In genomic region chr11:60351388-60351787, GRCm38 (mm10) we compare ENCODE assay signal across 8 mouse cellular contexts. TPM values are rescaled to one million over a fixed set of nuclear protein-coding genes. Genes with fewer than 3 reads are reported as not detected.
DNase-seq lines count a peak whose midpoint lies in the region; ATAC-seq and TF ChIP-seq lines count a peak whose summit lies in the region.

No protein-coding gene starts in this region.

- H3K36me3 ChIP-seq in heart, embryonic 11.5 days (ENCODE audit: control insufficient read depth, insufficient read depth, low read length): no peaks in the 10 kb centered on the region
- H3K36me3 ChIP-seq in hindbrain, embryonic 15.5 days: no peaks in the 10 kb centered on the region
- H3K36me3 ChIP-seq in liver, postnatal 0 days (replicated peaks; ENCODE audit: insufficient read depth, low read length): no peaks in the 10 kb centered on the region

- ATAC-seq in heart, embryonic 11.5 days (replicated peaks; ENCODE audit: insufficient number of reproducible peaks, low FRiP score, low TSS enrichment): no peak
- ATAC-seq in hindbrain, embryonic 15.5 days (ENCODE audit: low FRiP score, low read depth): no peak
- no peak for ATAC-seq in liver, postnatal 0 days

- peak; percentile 38; the same call in 1 of the 2 replicates for TF ChIP-seq CTCF in liver, postnatal 0 days (IDR thresholded peaks at IDR 0.05; ENCODE audit: low read depth)

- peak overlapping the region; percentile 82 for H3K27ac ChIP-seq in heart, embryonic 11.5 days (ENCODE audit: low read depth, low read length)
- no peak overlapping the region for H3K27ac ChIP-seq in hindbrain, embryonic 15.5 days (replicated peaks)
- H3K27ac ChIP-seq in liver, postnatal 0 days (ENCODE audit: low read depth): peak overlapping the region; percentile 89

- H3K9ac ChIP-seq in heart, embryonic 11.5 days (ENCODE audit: low read depth, low read length): peak overlapping the region; percentile 82
- H3K9ac ChIP-seq in hindbrain, embryonic 15.5 days: no peak overlapping the region
- no peak overlapping the region for H3K9ac ChIP-seq in liver, postnatal 0 days (replicated peaks)

- 67% methylated on average over 2 of the region's 2 CpGs for WGBS in heart, embryonic 11.5 days (ENCODE audit: insufficient replicate concordance)
- 56% methylated on average over 2 of the region's 2 CpGs for WGBS in hindbrain, embryonic 15.5 days
- 67% methylated on average over 2 of the region's 2 CpGs for WGBS in liver, postnatal 0 days (ENCODE audit: insufficient replicate concordance)

- no peak for TF ChIP-seq EP300 in liver, postnatal 0 days (IDR thresholded peaks at IDR 0.05; ENCODE audit: low read depth)

- DNase-seq in heart, adult 11 months: no peak
- DNase-seq in MEL-GATA-1-ER (ENCODE audit: extremely low read depth, low read depth): peak; percentile 13
- DNase-seq in liver, postnatal 0 days: no peak
- no peak for DNase-seq in cerebellum, postnatal 36 days
- no peak for DNase-seq in lung, postnatal 10 days
- DNase-seq in spleen, adult 12 weeks (ENCODE audit: low spot score): no peak

- peak overlapping the region; percentile 92 for H3K4me2 ChIP-seq in heart, embryonic 11.5 days
- peak overlapping the region; percentile 86 for H3K4me2 ChIP-seq in hindbrain, embryonic 15.5 days
- H3K4me2 ChIP-seq in liver, postnatal 0 days (ENCODE audit: low read depth, low read length): peak overlapping the region; percentile 83

- no peaks in the 10 kb centered on the region for H3K27me3 ChIP-seq in heart, embryonic 11.5 days (ENCODE audit: control insufficient read depth, insufficient read depth, low read length)
- H3K27me3 ChIP-seq in hindbrain, embryonic 15.5 days: no peaks in the 10 kb centered on the region
- no peaks in the 10 kb centered on the region for H3K27me3 ChIP-seq in liver, postnatal 0 days (ENCODE audit: insufficient read depth, low read length)

- H3K9me3 ChIP-seq in heart, embryonic 11.5 days (replicated peaks; ENCODE audit: control insufficient read depth, low read length): no peaks in the 10 kb centered on the region
- H3K9me3 ChIP-seq in hindbrain, embryonic 15.5 days: no peaks in the 10 kb centered on the region
- no peaks in the 10 kb centered on the region for H3K9me3 ChIP-seq in liver, postnatal 0 days (ENCODE audit: low read length)

- H3K4me1 ChIP-seq in heart, embryonic 11.5 days (ENCODE audit: control insufficient read depth, insufficient read depth, low read length): peaks cover 15% of the 10 kb centered on the region
- peaks cover 35% of the 10 kb centered on the region for H3K4me1 ChIP-seq in hindbrain, embryonic 15.5 days (replicated peaks)
- peaks cover 15% of the 10 kb centered on the region; the same call in 1 of the 2 replicates for H3K4me1 ChIP-seq in liver, postnatal 0 days (ENCODE audit: insufficient read depth)

- H3K4me3 ChIP-seq in heart, embryonic 11.5 days (ENCODE audit: low read depth, low read length): peak overlapping the region; percentile 77
- H3K4me3 ChIP-seq in hindbrain, embryonic 15.5 days: peak overlapping the region; percentile 74
- peak overlapping the region; percentile 67 for H3K4me3 ChIP-seq in liver, postnatal 0 days (ENCODE audit: low read depth, low read length)

RNA-seq across cellular contexts. Expression of gene Tom1l2, which starts 1.3 kb away (rescaled TPM):
- 14.7 and 16.0 TPM in 2 replicates for polyA plus RNA-seq in heart, embryonic 11.5 days (2014; fragmentation: Nextera tagmentation; extraction: Ambion mirVana)
- polyA plus RNA-seq in hindbrain, embryonic 15.5 days (2015; fragmentation: Nextera tagmentation; extraction: Ambion mirVana): 65.4 and 71.4 TPM in 2 replicates
- polyA plus RNA-seq in liver, postnatal 0 days (2015; fragmentation: Nextera tagmentation; extraction: Ambion mirVana): 3.0 and 3.6 TPM in 2 replicates

RNA-seq across cellular contexts. Expression of gene Drc3, which starts 1.7 kb away (rescaled TPM):
- 1.9 TPM in 2 replicates for polyA plus RNA-seq in heart, embryonic 11.5 days (2014; fragmentation: Nextera tagmentation; extraction: Ambion mirVana)
- polyA plus RNA-seq in hindbrain, embryonic 15.5 days (2015; fragmentation: Nextera tagmentation; extraction: Ambion mirVana): 7.1 and 7.7 TPM in 2 replicates
- 0.54 and 0.56 TPM in 2 replicates for polyA plus RNA-seq in liver, postnatal 0 days (2015; fragmentation: Nextera tagmentation; extraction: Ambion mirVana)
